Mouse (Mus musculus) monocyte, adult 2 months (primary cell): ENCODE data around the gene Abl2.
"Not testable (repeated sequence)": the region's sequence is repeated elsewhere in the genome, so short reads cannot be mapped to it uniquely, and the experiment has no call there.

Experiments used
- DNase-seq, 2 experiments: peaks; one replicate each; pipeline ENCODE4 v3.0.0; 2022; ENCODE audit warnings: low spot score in 2 of 2, low read depth in 1 of 2

Abl2 gene

GRCm38 (mm10) chr1:156630965-156631364, 72.4 kb downstream of the Abl2 start:
- DNase-seq = no peak

GRCm38 (mm10) chr1:156633095-156633494, 74.5 kb downstream of the Abl2 start:
- no peak for DNase-seq

GRCm38 (mm10) chr1:156635148-156635547, 76.6 kb downstream of the Abl2 start:
- no peak for DNase-seq

- no peak for DNase-seq
Measured at GRCm38 (mm10) chr1:156639455-156639854, 80.9 kb downstream of the Abl2 start.

- DNase-seq = no peak
Measured at GRCm38 (mm10) chr1:156640577-156640976, 82.0 kb downstream of the Abl2 start.

- no peak for DNase-seq
Measured at GRCm38 (mm10) chr1:156641808-156642207, 83.2 kb downstream of the Abl2 start.

GRCm38 (mm10) chr1:156642813-156643212, 84.2 kb downstream of the Abl2 start:
- no peak for DNase-seq

GRCm38 (mm10) chr1:156644061-156644460, 85.5 kb downstream of the Abl2 start:
- DNase-seq = no peak

GRCm38 (mm10) chr1:156644780-156645523, 86.4 kb downstream of the Abl2 start:
- no peak for DNase-seq

- no peak for DNase-seq
Measured at GRCm38 (mm10) chr1:156645971-156646370, 87.4 kb downstream of the Abl2 start.

GRCm38 (mm10) chr1:156648705-156649104, 90.1 kb downstream of the Abl2 start:
- no peak for DNase-seq

GRCm38 (mm10) chr1:156650631-156651030, 92.0 kb downstream of the Abl2 start:
- no peak for DNase-seq

- no peak for DNase-seq
Measured at GRCm38 (mm10) chr1:156652189-156652822, 93.7 kb downstream of the Abl2 start.

- no peak for DNase-seq
Measured at GRCm38 (mm10) chr1:156654735-156655530, 96.3 kb downstream of the Abl2 start.

GRCm38 (mm10) chr1:156657523-156657922, 98.9 kb downstream of the Abl2 start:
- no peak for DNase-seq

- DNase-seq = no peak
Measured at GRCm38 (mm10) chr1:156658676-156659075, 100.1 kb downstream of the Abl2 start.

- no peak for DNase-seq
Measured at GRCm38 (mm10) chr1:156659906-156660659, 101.5 kb downstream of the Abl2 start.

GRCm38 (mm10) chr1:156660660-156661236, 102.2 kb downstream of the Abl2 start:
- DNase-seq = not testable (repeated sequence)

- no peak for DNase-seq
Measured at GRCm38 (mm10) chr1:156665777-156666176, 107.2 kb downstream of the Abl2 start.

GRCm38 (mm10) chr1:156667141-156667926, 108.7 kb downstream of the Abl2 start:
- DNase-seq = no peak
